Mouse (Mus musculus): ENCODE results near the gene Cdkal1. TPM values are rescaled to one million over a fixed set of nuclear protein-coding genes. Genes with fewer than 3 reads are reported as not detected.

Gene Cdkal1
- polyA plus RNA-seq, 1 experiment from 2014 or later = 8.7 TPM

DNA sequence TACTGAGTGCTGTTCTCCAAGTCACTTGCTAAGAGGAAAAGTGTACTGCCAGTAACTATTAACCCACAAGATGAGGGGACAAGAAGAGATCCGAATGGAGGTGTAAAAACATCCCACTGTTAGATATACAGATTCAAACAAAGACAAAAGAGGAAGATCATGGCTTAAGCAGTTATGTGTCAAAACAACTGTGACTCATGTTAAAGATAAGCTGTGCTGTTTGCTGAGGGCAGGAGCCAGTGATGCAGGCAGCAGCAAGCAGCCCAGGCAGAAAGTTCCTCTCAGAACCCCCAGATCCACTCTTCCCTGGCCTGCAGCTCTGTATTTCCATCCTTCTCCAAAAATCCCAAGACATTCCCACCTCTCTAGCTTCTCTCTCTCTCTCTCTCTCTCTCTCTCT is 230.5 kb downstream of the Cdkal1 start:
- WGBS (ENCODE audit: insufficient replicate concordance) = 30% methylated on average over 1 of the region's 1 CpGs
- ATAC-seq (no peak), DNase-seq (no peak)
- Histone ChIP-seq H3K9ac (replicated peaks) (no peak overlapping the region), H3K36me3 (replicated peaks; ENCODE audit: insufficient read depth, low read length) (no peaks in the 10 kb centered on the region), H3K9me3 (ENCODE audit: low read length) (no peaks in the 10 kb centered on the region), H3K4me2 (ENCODE audit: low read depth, low read length) (no peak overlapping the region), H3K27me3 (ENCODE audit: insufficient read depth, low read length) (no peaks in the 10 kb centered on the region), H3K4me3 (ENCODE audit: low read depth, low read length) (no peak overlapping the region), H3K4me1 (ENCODE audit: insufficient read depth) (no peaks in the 10 kb centered on the region; the same call in 1 of the 2 replicates), H3K27ac (ENCODE audit: low read depth) (no peak overlapping the region)
- no peak for TF ChIP-seq EP300 (IDR thresholded peaks at IDR 0.05; ENCODE audit: low read depth)
- TF ChIP-seq CTCF (IDR thresholded peaks at IDR 0.05; ENCODE audit: low read depth) = no peak

DNA sequence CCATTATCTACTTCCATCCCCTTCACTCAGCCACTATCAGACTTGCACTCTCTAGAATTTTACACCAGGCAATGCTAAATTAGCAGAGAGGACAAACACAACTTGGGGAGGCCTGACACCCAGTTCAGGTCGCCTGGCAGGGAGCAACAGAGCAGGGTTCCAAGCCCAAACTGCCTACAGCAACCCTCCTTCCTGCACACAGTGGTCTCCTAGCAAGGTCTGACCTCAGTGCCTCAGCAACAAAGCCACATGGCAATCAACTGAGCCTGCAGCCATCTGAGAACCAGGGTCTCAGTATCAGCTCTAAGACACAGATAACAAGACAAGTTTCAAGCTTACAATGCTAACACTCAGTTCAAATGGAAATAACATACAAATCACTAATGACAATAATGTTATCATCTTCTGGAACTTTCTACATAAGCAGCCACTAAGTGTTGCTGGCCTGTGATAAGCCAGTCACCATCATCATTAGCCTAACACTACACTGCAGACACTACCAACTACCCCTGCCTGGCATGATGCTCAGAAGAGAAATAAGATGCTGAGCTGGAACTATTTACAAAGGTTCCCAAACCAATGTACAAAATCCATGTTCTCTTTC is 231.7 kb downstream of the Cdkal1 start:
- Histone ChIP-seq H3K4me1 (ENCODE audit: insufficient read depth) (no peaks in the 10 kb centered on the region; the same call in 1 of the 2 replicates), H3K9me3 (ENCODE audit: low read length) (no peaks in the 10 kb centered on the region), H3K9ac (replicated peaks) (no peak overlapping the region), H3K27ac (ENCODE audit: low read depth) (no peak overlapping the region), H3K36me3 (replicated peaks; ENCODE audit: insufficient read depth, low read length) (no peaks in the 10 kb centered on the region), H3K27me3 (ENCODE audit: insufficient read depth, low read length) (no peaks in the 10 kb centered on the region), H3K4me2 (ENCODE audit: low read depth, low read length) (no peak overlapping the region), H3K4me3 (ENCODE audit: low read depth, low read length) (no peak overlapping the region)
- TF ChIP-seq CTCF (IDR thresholded peaks at IDR 0.05; ENCODE audit: low read depth) (no peak), EP300 (IDR thresholded peaks at IDR 0.05; ENCODE audit: low read depth) (no peak)
- no peak for DNase-seq
- no peak for ATAC-seq
- 71% methylated on average over 1 of the region's 1 CpGs for WGBS (ENCODE audit: insufficient replicate concordance)

DNA sequence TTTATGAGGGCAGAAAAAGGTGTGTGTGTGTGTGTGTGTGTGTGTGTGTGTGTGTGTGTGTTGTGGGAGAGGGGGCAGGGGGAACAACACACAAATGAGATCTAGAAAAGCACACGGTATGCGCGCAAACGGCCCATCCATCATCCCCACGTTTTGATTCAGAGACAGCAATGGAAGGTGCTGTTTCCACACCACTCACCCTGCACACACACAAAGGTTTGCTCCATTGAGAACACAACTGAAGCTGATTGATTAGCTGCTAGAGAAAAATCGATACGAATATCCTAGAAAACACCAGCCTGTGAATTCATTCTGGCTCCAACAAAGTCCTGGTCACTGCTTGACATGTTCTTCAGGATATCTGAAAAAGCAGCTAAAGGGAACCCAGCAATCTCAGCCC is 233.6 kb downstream of the Cdkal1 start:
- no peaks in the 10 kb centered on the region for H3K36me3 ChIP-seq (replicated peaks; ENCODE audit: insufficient read depth, low read length)
- no peak overlapping the region for H3K4me2 ChIP-seq (ENCODE audit: low read depth, low read length)
- H3K27me3 ChIP-seq (ENCODE audit: insufficient read depth, low read length) = no peaks in the 10 kb centered on the region
- ATAC-seq = no peak; the same call in 1 of the 2 replicates
- no peaks in the 10 kb centered on the region for H3K4me1 ChIP-seq (ENCODE audit: insufficient read depth)
- H3K27ac ChIP-seq (ENCODE audit: low read depth) = no peak overlapping the region
- no peak for TF ChIP-seq EP300 (IDR thresholded peaks at IDR 0.05; ENCODE audit: low read depth)
- TF ChIP-seq CTCF (IDR thresholded peaks at IDR 0.05; ENCODE audit: low read depth) = no peak
- WGBS (ENCODE audit: insufficient replicate concordance) = 72% methylated on average over 7 of the region's 7 CpGs
- no peaks in the 10 kb centered on the region for H3K9me3 ChIP-seq (ENCODE audit: low read length)
- H3K9ac ChIP-seq (replicated peaks) = no peak overlapping the region
- H3K4me3 ChIP-seq (ENCODE audit: low read depth, low read length) = no peak overlapping the region
- DNase-seq = no peak

DNA sequence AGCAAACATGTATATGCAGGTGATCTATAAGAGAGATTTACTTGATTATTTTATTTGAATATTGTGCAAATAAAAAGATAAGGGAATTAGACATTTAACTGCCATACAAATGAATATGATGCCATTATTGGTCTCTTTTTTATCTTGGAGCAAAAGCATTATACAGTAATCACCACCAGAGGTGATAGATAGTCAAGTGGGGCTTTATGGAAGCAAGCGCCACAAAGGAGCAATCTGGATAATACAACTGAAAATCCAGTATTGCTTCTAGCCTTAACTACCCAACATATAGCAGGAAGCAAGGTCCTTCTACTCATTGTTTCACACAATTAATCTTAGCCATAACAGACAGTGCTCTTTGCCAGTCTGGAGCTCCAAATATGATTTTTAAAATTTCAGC is 234.1 kb downstream of the Cdkal1 start:
- WGBS (ENCODE audit: insufficient replicate concordance) = 92% methylated on average over 1 of the region's 1 CpGs
- ATAC-seq = no peak

DNA sequence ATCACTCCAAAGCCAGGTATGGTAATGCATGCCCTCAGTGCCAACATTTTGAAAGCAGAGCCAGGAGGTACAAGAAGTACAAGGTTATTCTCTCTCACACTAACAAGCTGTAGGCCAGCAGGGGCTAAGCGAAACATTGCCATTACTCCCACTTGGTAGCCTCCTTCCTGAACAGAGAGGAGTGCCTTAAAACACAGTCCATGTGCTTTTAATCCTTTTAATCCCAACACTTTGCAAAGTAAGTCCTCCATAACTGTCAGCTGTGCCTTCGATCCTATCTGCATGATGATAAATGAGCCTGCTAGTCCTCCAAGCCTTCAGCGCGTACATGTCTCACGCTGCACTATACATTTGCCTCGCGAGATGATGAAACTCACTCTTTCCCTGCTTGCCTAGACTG is 234.6 kb downstream of the Cdkal1 start:
- H3K4me2 ChIP-seq (ENCODE audit: low read depth, low read length) = no peak overlapping the region
- ATAC-seq = no peak
- H3K9me3 ChIP-seq (ENCODE audit: low read length) = no peaks in the 10 kb centered on the region
- H3K36me3 ChIP-seq (replicated peaks; ENCODE audit: insufficient read depth, low read length) = no peaks in the 10 kb centered on the region
- H3K9ac ChIP-seq (replicated peaks) = no peak overlapping the region
- H3K27ac ChIP-seq (ENCODE audit: low read depth) = no peak overlapping the region
- H3K27me3 ChIP-seq (ENCODE audit: insufficient read depth, low read length) = no peaks in the 10 kb centered on the region
- no peak for DNase-seq
- 86% methylated on average over 7 of the region's 7 CpGs for WGBS (ENCODE audit: insufficient replicate concordance)
- H3K4me3 ChIP-seq (ENCODE audit: low read depth, low read length) = no peak overlapping the region
- TF ChIP-seq CTCF (IDR thresholded peaks at IDR 0.05; ENCODE audit: low read depth) = no peak
- H3K4me1 ChIP-seq (ENCODE audit: insufficient read depth) = no peaks in the 10 kb centered on the region

More for the DNA sequence above, 234.1 kb downstream of the Cdkal1 start:
- H3K9me3 ChIP-seq (ENCODE audit: low read length) = no peaks in the 10 kb centered on the region
- no peaks in the 10 kb centered on the region for H3K4me1 ChIP-seq (ENCODE audit: insufficient read depth)
- DNase-seq = no peak
- H3K9ac ChIP-seq (replicated peaks) = no peak overlapping the region
- TF ChIP-seq EP300 (IDR thresholded peaks at IDR 0.05; ENCODE audit: low read depth) = no peak
- no peak for TF ChIP-seq CTCF (IDR thresholded peaks at IDR 0.05; ENCODE audit: low read depth)
- H3K4me2 ChIP-seq (ENCODE audit: low read depth, low read length) = no peak overlapping the region
- H3K27ac ChIP-seq (ENCODE audit: low read depth) = no peak overlapping the region
- H3K36me3 ChIP-seq (replicated peaks; ENCODE audit: insufficient read depth, low read length) = no peaks in the 10 kb centered on the region
- H3K4me3 ChIP-seq (ENCODE audit: low read depth, low read length) = no peak overlapping the region
- no peaks in the 10 kb centered on the region for H3K27me3 ChIP-seq (ENCODE audit: insufficient read depth, low read length)

DNA sequence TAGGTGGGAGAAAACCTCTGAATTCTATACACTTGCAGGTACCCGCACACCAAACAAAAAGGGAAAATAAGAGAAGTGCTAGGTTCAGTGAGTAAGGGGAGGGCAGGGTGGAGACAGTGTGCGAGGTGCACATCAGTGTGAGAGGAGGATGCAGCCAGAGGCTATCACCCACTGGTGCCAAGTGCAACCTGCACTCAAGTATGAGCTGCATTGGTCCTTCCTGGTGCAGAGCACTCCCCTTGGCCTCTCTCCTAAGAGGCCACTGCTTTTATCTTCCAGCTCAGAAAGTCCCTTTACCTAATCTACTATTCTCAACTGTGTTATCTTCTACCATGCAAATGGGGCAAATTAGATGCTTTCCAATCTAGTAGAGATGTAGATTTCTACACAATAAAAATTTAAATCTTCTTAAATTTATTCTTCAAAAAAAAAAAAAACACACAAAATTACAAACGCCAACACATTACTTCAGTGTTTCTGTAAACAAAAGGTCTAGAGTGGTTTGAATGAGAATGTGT is 238.8 kb downstream of the Cdkal1 start:
- no peak overlapping the region for H3K4me3 ChIP-seq (ENCODE audit: low read depth, low read length)
- 81% methylated on average over 3 of the region's 3 CpGs for WGBS (ENCODE audit: insufficient replicate concordance)
- H3K4me2 ChIP-seq (ENCODE audit: low read depth, low read length) = no peak overlapping the region
- H3K9me3 ChIP-seq (ENCODE audit: low read length) = no peaks in the 10 kb centered on the region
- no peak overlapping the region for H3K27ac ChIP-seq (ENCODE audit: low read depth)
- H3K4me1 ChIP-seq (ENCODE audit: insufficient read depth) = no peaks in the 10 kb centered on the region
- H3K36me3 ChIP-seq (replicated peaks; ENCODE audit: insufficient read depth, low read length) = no peaks in the 10 kb centered on the region
- H3K9ac ChIP-seq (replicated peaks) = no peak overlapping the region
- H3K27me3 ChIP-seq (ENCODE audit: insufficient read depth, low read length) = no peaks in the 10 kb centered on the region
- DNase-seq (no peak), ATAC-seq (no peak)
- no peak for TF ChIP-seq CTCF (IDR thresholded peaks at IDR 0.05; ENCODE audit: low read depth)

Measured in liver, postnatal 0 days (tissue).